ENCODE assay signal across 8 mouse cellular contexts in the genomic region with DNA sequence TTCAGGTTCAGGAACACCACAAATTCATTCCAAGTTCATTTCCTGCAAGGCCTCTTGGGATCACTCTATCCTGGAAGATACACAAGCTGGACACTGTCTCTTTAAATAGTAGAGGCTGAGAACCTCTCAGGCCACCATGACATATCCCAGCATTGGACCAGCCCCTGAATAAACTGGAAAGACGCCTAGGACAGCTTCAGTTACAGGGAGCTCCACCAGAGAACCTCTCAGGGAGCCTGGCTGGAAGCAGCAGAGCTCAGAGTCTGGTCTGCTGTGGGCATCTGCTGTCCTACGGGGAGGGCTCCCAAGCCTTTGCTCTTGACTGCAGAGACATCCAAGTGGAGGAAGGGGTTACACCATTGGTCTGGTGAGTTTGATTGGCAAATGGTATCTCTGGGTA. TPM values are rescaled to one million over a fixed set of nuclear protein-coding genes. Genes with fewer than 3 reads are reported as not detected.
DNase-seq lines count a peak whose midpoint lies in the region; ATAC-seq and TF ChIP-seq lines count a peak whose summit lies in the region.

Gene Pmp22, plus strand, starts transcription at position 199 of the 400 bp plus-strand sequence.

- peaks cover 34% of the 10 kb centered on the region for H3K27me3 ChIP-seq in neural tube, embryonic 11.5 days (ENCODE audit: control insufficient read depth, insufficient read depth, low read length)
- H3K27me3 ChIP-seq in forebrain, embryonic 12.5 days = peaks cover 53% of the 10 kb centered on the region
- H3K27me3 ChIP-seq in limb, embryonic 14.5 days (ENCODE audit: control insufficient read depth, insufficient read depth, low read length) = 0 out of 2 replicates have a peak, but pooled peaks cover 5% of the 10 kb centered on the region
- H3K27me3 ChIP-seq in stomach, embryonic 16.5 days (ENCODE audit: control insufficient read depth, insufficient read depth, low read length) = peaks cover 2% of the 10 kb centered on the region; the same call in 1 of the 2 replicates

- no peak for TF ChIP-seq POLR2A in limb, embryonic 14.5 days (IDR thresholded peaks at IDR 0.05; ENCODE audit: borderline replicate concordance, extremely low read depth, insufficient read depth, insufficient read length)

- no peaks in the 10 kb centered on the region; the same call in 1 of the 2 replicates for H3K4me1 ChIP-seq in neural tube, embryonic 11.5 days (ENCODE audit: control insufficient read depth, insufficient read depth, low read length)
- peaks cover 27% of the 10 kb centered on the region for H3K4me1 ChIP-seq in forebrain, embryonic 12.5 days
- peaks cover 32% of the 10 kb centered on the region for H3K4me1 ChIP-seq in limb, embryonic 14.5 days (ENCODE audit: control insufficient read depth, insufficient read depth, low read length)
- H3K4me1 ChIP-seq in stomach, embryonic 16.5 days (ENCODE audit: control insufficient read depth, insufficient read depth, low read length) = peaks cover 13% of the 10 kb centered on the region

- no peak within 1 kb of the TSS for H3K4me3 ChIP-seq in neural tube, embryonic 11.5 days (ENCODE audit: low read depth, low read length)
- no peak within 1 kb of the TSS for H3K4me3 ChIP-seq in forebrain, embryonic 12.5 days (replicated peaks)
- 0 out of 2 replicates have a peak within 1 kb of the TSS, but pooled peaks have one; percentile 9 for H3K4me3 ChIP-seq in limb, embryonic 14.5 days (replicated peaks; ENCODE audit: low read length)
- peak within 1 kb of the TSS; percentile 65 for H3K4me3 ChIP-seq in stomach, embryonic 16.5 days (replicated peaks; ENCODE audit: low read length)

- intact Hi-C loops in heart, postnatal 25 days (cut with DNase I) = no loop called here

- no peak within 1 kb of the TSS for H3K4me2 ChIP-seq in neural tube, embryonic 11.5 days (ENCODE audit: low read depth)
- H3K4me2 ChIP-seq in forebrain, embryonic 12.5 days = no peak within 1 kb of the TSS
- 0 out of 2 replicates have a peak within 1 kb of the TSS, but pooled peaks have one; percentile 16 for H3K4me2 ChIP-seq in limb, embryonic 14.5 days (replicated peaks; ENCODE audit: low read depth, low read length, severe bottlenecking)
- peak within 1 kb of the TSS; percentile 63 for H3K4me2 ChIP-seq in stomach, embryonic 16.5 days (ENCODE audit: low read depth, low read length)

- no peak within 1 kb of the TSS for H3K9ac ChIP-seq in neural tube, embryonic 11.5 days (ENCODE audit: low read length)
- no peak within 1 kb of the TSS for H3K9ac ChIP-seq in forebrain, embryonic 12.5 days
- H3K9ac ChIP-seq in limb, embryonic 14.5 days (ENCODE audit: low read depth, low read length, severe bottlenecking) = no peak within 1 kb of the TSS
- H3K9ac ChIP-seq in stomach, embryonic 16.5 days (ENCODE audit: low read length) = peak within 1 kb of the TSS; percentile 40

- no peak for ATAC-seq in neural tube, embryonic 11.5 days (ENCODE audit: insufficient read depth, low FRiP score, low TSS enrichment)
- ATAC-seq in forebrain, embryonic 12.5 days (ENCODE audit: low FRiP score) = no peak
- no peak for ATAC-seq in limb, embryonic 14.5 days (ENCODE audit: low FRiP score, low read depth)
- ATAC-seq in stomach, embryonic 16.5 days (ENCODE audit: insufficient read depth, low FRiP score) = no peak

- H3K36me3 ChIP-seq in neural tube, embryonic 11.5 days (ENCODE audit: control insufficient read depth, insufficient read depth, low read length) = no peaks in the 10 kb centered on the region
- no peaks in the 10 kb centered on the region for H3K36me3 ChIP-seq in forebrain, embryonic 12.5 days (replicated peaks)
- peaks cover 3% of the 10 kb centered on the region; the same call in 1 of the 2 replicates for H3K36me3 ChIP-seq in limb, embryonic 14.5 days (ENCODE audit: control insufficient read depth, insufficient read depth, low read length)
- H3K36me3 ChIP-seq in stomach, embryonic 16.5 days (ENCODE audit: control insufficient read depth, insufficient read depth, low read length) = no peaks in the 10 kb centered on the region

- WGBS in neural tube, embryonic 11.5 days = 77% methylated on average over 2 of the region's 2 CpGs
- 79% methylated on average over 2 of the region's 2 CpGs for WGBS in forebrain, embryonic 12.5 days
- WGBS in limb, embryonic 14.5 days = 64% methylated on average over 2 of the region's 2 CpGs
- WGBS in stomach, embryonic 16.5 days = 46% methylated on average over 2 of the region's 2 CpGs

- no peaks in the 10 kb centered on the region for H3K9me3 ChIP-seq in neural tube, embryonic 11.5 days (ENCODE audit: control insufficient read depth, low read length)
- no peaks in the 10 kb centered on the region for H3K9me3 ChIP-seq in forebrain, embryonic 12.5 days
- no peaks in the 10 kb centered on the region for H3K9me3 ChIP-seq in limb, embryonic 14.5 days (ENCODE audit: control insufficient read depth, low read length)
- no peaks in the 10 kb centered on the region for H3K9me3 ChIP-seq in stomach, embryonic 16.5 days (replicated peaks; ENCODE audit: control insufficient read depth, low read length)

- H3K27ac ChIP-seq in neural tube, embryonic 11.5 days (ENCODE audit: low read depth, low read length) = no peak within 1 kb of the TSS
- H3K27ac ChIP-seq in forebrain, embryonic 12.5 days = no peak within 1 kb of the TSS
- H3K27ac ChIP-seq in limb, embryonic 14.5 days (replicated peaks; ENCODE audit: low read depth, low read length) = no peak within 1 kb of the TSS
- peak within 1 kb of the TSS; percentile 54 for H3K27ac ChIP-seq in stomach, embryonic 16.5 days (ENCODE audit: low read length)

- no peak for DNase-seq in neural tube, embryonic 11.5 days (ENCODE audit: low spot score)
- no peak for DNase-seq in neural tube, embryonic 10.5 days (ENCODE audit: extremely low spot score, low spot score)
- DNase-seq in heart, postnatal 25 days (ENCODE audit: low spot score) = no peak
- no peak for DNase-seq in limb, embryonic 14.5 days (ENCODE audit: low spot score)
- no peak for DNase-seq in cerebellum, adult 9-10 months
- DNase-seq in kidney, postnatal 25 days = no peak

RNA-seq across cellular contexts. Expression of gene Pmp22, which starts in this region (rescaled TPM):
- polyA plus RNA-seq in neural tube, embryonic 11.5 days (2014; fragmentation: Nextera tagmentation; extraction: Ambion mirVana) = 34.1 and 36.6 TPM in 2 replicates
- 14.9 and 20.5 TPM in 2 replicates for polyA plus RNA-seq in forebrain, embryonic 12.5 days (2016; fragmentation: Nextera tagmentation; extraction: Ambion mirVana)
- total RNA-seq in heart, postnatal 25 days (2021) = 10 to 100 TPM; 55.9 to 63.6 TPM
- polyA plus RNA-seq in limb, embryonic 14.5 days (2012; rRNA removed) = 155 and 202 TPM in 2 replicates
- polyA plus RNA-seq in limb, embryonic 14.5 days (2014; fragmentation: Nextera tagmentation; extraction: Ambion mirVana) = 277 and 284 TPM in 2 replicates
- 200 and 221 TPM in 2 replicates for polyA plus RNA-seq in stomach, embryonic 16.5 days (2015; fragmentation: Nextera tagmentation; extraction: Ambion mirVana)

Comparison
In these comparisons a context has a peak if more than half of its experiments do, and no peak if none do; other contexts are left out.
1. H3K4me2 ChIP-seq: peak in limb, embryonic 14.5 days (single experiment) and stomach, embryonic 16.5 days (single experiment); none in neural tube, embryonic 11.5 days (single experiment) and forebrain, embryonic 12.5 days (single experiment).
2. H3K4me3 ChIP-seq: peak in limb, embryonic 14.5 days (single experiment) and stomach, embryonic 16.5 days (single experiment); none in neural tube, embryonic 11.5 days (single experiment) and forebrain, embryonic 12.5 days (single experiment).